In the genomic region with DNA sequence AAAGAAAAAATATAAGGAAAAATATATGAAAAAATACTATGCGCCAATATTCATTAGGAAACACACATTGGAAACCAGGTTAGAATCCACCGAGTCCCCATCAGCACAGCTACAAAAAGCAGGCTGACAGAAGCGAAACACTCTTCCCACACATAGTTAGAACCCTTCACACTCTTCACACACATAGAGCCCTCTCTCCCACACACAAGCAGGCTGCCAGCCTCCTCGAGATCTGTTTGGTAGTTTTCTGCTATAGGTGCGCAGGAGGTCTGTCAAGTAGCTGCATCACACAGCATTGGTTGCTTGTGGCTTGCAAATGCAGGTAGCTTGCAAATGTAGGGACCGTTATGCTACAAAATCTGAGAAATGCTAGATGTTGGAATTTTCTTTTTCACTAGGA, we compare ENCODE assay signal across 16 mouse cellular contexts.
DNase-seq lines count a peak whose midpoint lies in the region.
"Had no signal": no experiment of that assay in that cellular context is flagged by ENCODE, and none has a peak within 500 bp of the region (broad histone marks: within the 10 kb centered on the region; RNA-seq: fewer than 3 reads in every experiment).

No protein-coding gene starts in this region.

- peak; percentile 22 to 47 for DNase-seq in frontal cortex, postnatal 36 days (ENCODE audit: low spot score in 2 of 2)
- DNase-seq in frontal cortex, postnatal 25 days (ENCODE audit: low spot score in 2 of 2) = no peak
- DNase-seq in right cerebral cortex, adult 18-20 months = peak; percentile 48
- DNase-seq in right cerebral cortex, postnatal 10 days (ENCODE audit: low spot score in 2 of 2) = no peak
- DNase-seq in telencephalon, adult 2 months (ENCODE audit: low read depth, low spot score) = peak; percentile 55
- DNase-seq in lung, postnatal 4 days = no peak
- DNase-seq: adrenal gland, adult 2 months; adrenal gland, postnatal 14 days; cerebellum, adult 18-20 months; cerebellum, adult 9-10 months; cerebellum, postnatal 14 days; gastrocnemius, postnatal 10 days; gastrocnemius, postnatal 36 days; heart, adult 2 months; heart, postnatal 14 days; heart, postnatal 4 days had no signal

Comparison
In these comparisons a context has a peak if more than half of its experiments do, and no peak if none do; other contexts are left out.
1. DNase-seq: peak in frontal cortex, postnatal 36 days (2 of 2), right cerebral cortex, adult 18-20 months (single experiment) and telencephalon, adult 2 months (single experiment); none in frontal cortex, postnatal 25 days (0 of 2), right cerebral cortex, postnatal 10 days (0 of 2) and lung, postnatal 4 days (0 of 2).